Mouse (Mus musculus) liver, postnatal 0 days (tissue): ENCODE data around the gene Cebpe. TPM values are rescaled to one million over a fixed set of nuclear protein-coding genes. Genes with fewer than 3 reads are reported as not detected.
A peak's percentile ranks its signal among the peaks of the same experiment; 100 is the strongest.

Source experiments
- ATAC-seq: fragments of 200-750 bp; cut with Nextera tagmentation; 2 replicates; pipeline ENCODE4 v1.8.0; 2017; ENCODE audit warnings: mild to moderate bottlenecking, moderate library complexity
- DNase-seq: peaks from one replicate; pipeline ENCODE4 v3.0.0-alpha.2; 2016
- H3K27ac ChIP-seq: fragments of 300-500 bp; sonication (generic); 2 replicates; pipeline ENCODE4 v1.5.1; 2014; ENCODE audit warnings: antibody characterized with exemption, moderate library complexity, mild to moderate bottlenecking, low read depth
- H3K27me3 ChIP-seq: fragments of 300-500 bp; sonication (generic); 2 replicates; pipeline ENCODE4 v1.6.1; 2014; ENCODE audit warnings: low read length, control low read depth, mixed read lengths; ENCODE audit not compliant: insufficient read depth
- H3K36me3 ChIP-seq: fragments of 300-500 bp; sonication (generic); replicated peaks from 2 replicates; pipeline ENCODE4 v1.6.1; 2014; ENCODE audit warnings: mild to moderate bottlenecking, control low read depth, low read length, moderate library complexity, mixed read lengths; ENCODE audit not compliant: insufficient read depth
- H3K4me1 ChIP-seq: fragments of 300-500 bp; sonication (generic); 2 replicates; pipeline ENCODE4 v1.6.1; 2014; ENCODE audit warnings: antibody characterized with exemption, mild to moderate bottlenecking, control low read depth; ENCODE audit not compliant: insufficient read depth
- H3K4me2 ChIP-seq: fragments of 300-500 bp; sonication (generic); 2 replicates; pipeline ENCODE4 v1.6.1; 2014; ENCODE audit warnings: low read depth, mild to moderate bottlenecking, low read length, moderate library complexity, mixed read lengths
- H3K4me3 ChIP-seq: fragments of 300-500 bp; sonication (generic); 2 replicates; pipeline ENCODE4 v1.5.1; 2014; ENCODE audit warnings: low read depth, low read length
- H3K9ac ChIP-seq: fragments of 300-500 bp; sonication (generic); replicated peaks from 2 replicates; pipeline ENCODE4 v1.6.1; 2014; ENCODE audit warnings: mild to moderate bottlenecking, moderate library complexity
- H3K9me3 ChIP-seq: fragments of 300-500 bp; sonication (generic); 2 replicates; pipeline ENCODE4 v1.6.1; 2016; ENCODE audit warnings: mild to moderate bottlenecking, control low read depth, low read length, mixed read lengths
- CTCF ChIP-seq: sonication (generic); IDR thresholded peaks from 2 replicates; pipeline ENCODE4 v1.5.1; 2016; ENCODE audit warnings: antibody characterized with exemption, low read depth
- EP300 ChIP-seq: IDR thresholded peaks from 2 replicates; pipeline ENCODE4 v1.6.1; 2016; ENCODE audit warnings: antibody characterized with exemption, low read depth, mild to moderate bottlenecking
- WGBS: fragments of 180-500 bp; shearing (Covaris S2); extraction: QIAGEN DNeasy Blood & Tissue Kit; methylation state at CpG from one replicate; pipeline ENCODE4 v1.1.7; 2014; ENCODE audit not compliant: insufficient replicate concordance; 5-methylcytosine and 5-hydroxymethylcytosine counted together
- polyA plus RNA-seq: library from polyadenylated mRNA; unstranded; fragments of >200 nt; fragmentation: Nextera tagmentation; extraction: Ambion mirVana; gene quantifications from 2 replicates; pipeline ENCODE4 v1.2.1, GENCODE M21; 2015

Gene Cebpe
- polyA plus RNA-seq, 1 experiment from 2014 or later, result 13.7 TPM

DNA sequence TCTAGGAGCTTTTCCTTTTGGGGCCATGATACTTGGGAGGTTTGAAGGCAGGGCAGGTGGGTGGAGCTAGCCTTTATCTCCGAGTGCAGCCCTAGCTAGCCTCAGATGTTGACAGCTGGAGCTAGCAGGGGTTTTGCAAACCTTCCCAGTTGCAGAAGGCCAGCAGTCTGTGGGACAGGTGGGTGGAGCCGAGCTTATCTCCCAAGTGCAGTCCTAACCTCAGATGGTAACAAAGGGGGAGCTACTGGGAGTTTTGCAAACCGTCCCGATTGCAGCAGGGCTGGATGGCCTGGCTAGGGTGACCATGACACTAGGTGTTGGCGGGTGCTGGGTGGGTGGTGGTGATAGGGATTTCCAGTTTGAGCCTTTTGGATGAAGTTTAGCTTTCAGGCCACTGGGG is 6.1 kb downstream of the Cebpe start:
- H3K4me2 ChIP-seq, result peak overlapping the region; percentile 47
- H3K4me3 ChIP-seq, result 0 out of 2 replicates have a peak overlapping the region, but pooled peaks have one; percentile 0
- ATAC-seq (peak; percentile 97), DNase-seq (peak; percentile 89)
- no peak overlapping the region; the same call in 1 of the 2 replicates for H3K9ac ChIP-seq
- 3% methylated on average over 5 of the region's 5 CpGs for WGBS
- H3K9me3 ChIP-seq, result no peaks in the 10 kb centered on the region
- H3K36me3 ChIP-seq, result no peaks in the 10 kb centered on the region
- H3K4me1 ChIP-seq, result peaks cover 23% of the 10 kb centered on the region
- TF ChIP-seq EP300, result peak; percentile 96
- peak; percentile 35 for TF ChIP-seq CTCF
- peak overlapping the region; percentile 66 for H3K27ac ChIP-seq
- H3K27me3 ChIP-seq, result peaks cover 4% of the 10 kb centered on the region

DNA sequence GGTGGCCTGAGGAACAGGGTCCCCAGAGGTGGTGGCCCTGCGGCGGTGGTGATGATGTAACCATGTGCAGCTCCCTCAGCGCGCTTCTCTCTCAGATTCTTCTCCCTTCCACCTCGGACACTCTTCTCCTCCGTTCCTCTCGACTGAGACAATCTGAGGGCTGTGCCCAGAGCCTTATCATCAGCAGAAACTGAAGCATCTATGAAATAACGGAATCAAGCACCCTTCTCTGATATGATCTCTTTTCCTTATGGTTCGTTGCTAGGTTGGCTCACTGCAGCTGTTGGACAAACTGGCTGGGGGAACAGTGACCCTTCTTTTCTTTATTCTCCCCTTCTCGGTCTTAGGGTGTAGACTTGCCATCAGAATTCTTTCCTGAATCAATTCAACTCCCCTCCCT is 8.8 kb downstream of the Cebpe start:
- Histone ChIP-seq H3K4me3 (no peak overlapping the region), H3K4me1 (peaks cover 23% of the 10 kb centered on the region), H3K9me3 (no peaks in the 10 kb centered on the region), H3K36me3 (no peaks in the 10 kb centered on the region), H3K4me2 (peak overlapping the region; percentile 22; the same call in 1 of the 2 replicates), H3K27ac (no peak overlapping the region), H3K9ac (no peak overlapping the region), H3K27me3 (peaks cover 4% of the 10 kb centered on the region)
- DNase-seq, result no peak
- ATAC-seq, result no peak
- no peak for TF ChIP-seq CTCF
- TF ChIP-seq EP300, result no peak
- 45% methylated on average over 10 of the region's 10 CpGs for WGBS

DNA sequence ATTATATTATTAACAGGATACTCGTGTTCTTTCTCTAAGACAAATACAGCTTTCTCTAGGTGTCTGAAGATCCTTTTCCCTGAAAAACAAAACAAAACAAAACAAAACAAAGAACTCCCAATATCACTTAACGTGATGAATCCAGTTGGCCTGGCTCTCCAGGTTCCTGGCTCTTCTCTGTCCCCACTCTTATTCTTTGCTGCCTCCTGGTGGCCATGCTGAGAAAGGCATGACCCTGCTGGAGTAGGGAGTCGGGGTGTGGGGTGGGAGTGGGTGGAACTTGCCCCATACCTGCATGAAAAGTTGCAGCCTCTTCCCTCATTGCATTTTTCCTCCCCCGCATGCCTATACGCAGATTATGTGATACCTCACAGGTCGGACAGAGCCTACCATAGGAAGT is 10.7 kb downstream of the Cebpe start:
- Histone ChIP-seq H3K4me1 (peaks cover 16% of the 10 kb centered on the region), H3K36me3 (no peaks in the 10 kb centered on the region), H3K9me3 (no peaks in the 10 kb centered on the region), H3K9ac (no peak overlapping the region), H3K4me2 (no peak overlapping the region), H3K4me3 (no peak overlapping the region), H3K27ac (no peak overlapping the region), H3K27me3 (peaks cover 4% of the 10 kb centered on the region; the same call in 1 of the 2 replicates)
- no peak for ATAC-seq
- WGBS, result 8% methylated on average over 6 of the region's 6 CpGs
- DNase-seq, result peak; percentile 88
- TF ChIP-seq EP300 (no peak), CTCF (peak; percentile 98)

DNA sequence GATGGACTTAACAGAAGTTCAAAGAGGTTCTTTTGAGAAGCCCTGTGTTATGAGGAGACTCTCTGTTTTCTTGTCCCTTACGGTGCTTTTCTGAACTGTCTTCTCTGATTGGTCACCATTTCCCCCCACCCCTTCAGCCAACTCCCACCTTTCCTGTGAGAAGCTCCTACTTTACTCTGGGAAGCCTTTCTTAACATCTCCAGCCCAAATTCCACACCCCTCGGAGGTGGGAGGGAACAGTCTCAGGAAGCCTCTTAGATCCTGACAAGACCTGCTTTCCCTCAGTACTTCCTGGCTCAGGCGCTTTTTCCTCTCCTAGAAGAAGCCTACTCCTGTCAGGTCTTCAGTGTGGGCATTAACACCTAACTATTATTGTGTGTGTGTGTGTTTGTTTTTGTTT is 12.4 kb downstream of the Cebpe start:
- H3K4me3 ChIP-seq, result no peak overlapping the region
- no peak overlapping the region for H3K27ac ChIP-seq
- 66% methylated on average over 3 of the region's 3 CpGs for WGBS
- peaks cover 4% of the 10 kb centered on the region; the same call in 1 of the 2 replicates for H3K27me3 ChIP-seq
- no peak for TF ChIP-seq EP300
- TF ChIP-seq CTCF, result no peak
- DNase-seq (no peak), ATAC-seq (no peak)
- H3K9me3 ChIP-seq, result no peaks in the 10 kb centered on the region
- no peaks in the 10 kb centered on the region; the same call in 1 of the 2 replicates for H3K4me1 ChIP-seq
- no peak overlapping the region for H3K4me2 ChIP-seq
- no peak overlapping the region for H3K9ac ChIP-seq
- H3K36me3 ChIP-seq, result no peaks in the 10 kb centered on the region

DNA sequence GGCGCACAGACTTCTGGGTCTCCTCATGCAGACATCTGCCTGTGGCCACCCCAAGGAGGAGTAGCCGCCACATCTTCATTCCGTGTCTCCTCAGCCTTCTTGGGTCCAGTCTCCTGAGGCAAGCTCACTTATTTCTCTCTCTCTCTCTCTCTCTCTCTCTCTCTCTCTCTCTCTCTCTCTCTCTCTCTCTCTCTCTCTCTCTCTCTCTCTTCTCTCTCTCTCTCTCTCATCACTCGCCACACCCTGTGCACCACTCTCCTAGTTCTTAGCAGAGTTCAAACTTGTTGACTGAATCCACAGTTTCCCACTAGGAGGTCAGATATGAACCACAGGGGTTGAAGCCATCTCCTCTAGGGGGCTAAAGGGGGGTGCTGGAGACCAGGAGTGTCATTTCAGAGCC is 13.2 kb downstream of the Cebpe start, which contains the start of gene Gm29776:
Gene Gm29776, minus strand, starts transcription at position 101 of the 400 bp plus-strand sequence.
- peaks cover 4% of the 10 kb centered on the region; the same call in 1 of the 2 replicates for H3K27me3 ChIP-seq
- H3K4me3 ChIP-seq, result no peak within 1 kb of the TSS
- 0 out of 2 replicates have a peak, but pooled peaks cover 2% of the 10 kb centered on the region for H3K36me3 ChIP-seq
- H3K9ac ChIP-seq, result no peak within 1 kb of the TSS
- WGBS, result 71% methylated on average over 4 of the region's 4 CpGs
- TF ChIP-seq CTCF (no peak), EP300 (no peak)
- no peaks in the 10 kb centered on the region for H3K9me3 ChIP-seq
- H3K27ac ChIP-seq, result no peak within 1 kb of the TSS
- no peak for DNase-seq
- no peak for ATAC-seq
- no peaks in the 10 kb centered on the region; the same call in 1 of the 2 replicates for H3K4me1 ChIP-seq
- H3K4me2 ChIP-seq, result no peak within 1 kb of the TSS

DNA sequence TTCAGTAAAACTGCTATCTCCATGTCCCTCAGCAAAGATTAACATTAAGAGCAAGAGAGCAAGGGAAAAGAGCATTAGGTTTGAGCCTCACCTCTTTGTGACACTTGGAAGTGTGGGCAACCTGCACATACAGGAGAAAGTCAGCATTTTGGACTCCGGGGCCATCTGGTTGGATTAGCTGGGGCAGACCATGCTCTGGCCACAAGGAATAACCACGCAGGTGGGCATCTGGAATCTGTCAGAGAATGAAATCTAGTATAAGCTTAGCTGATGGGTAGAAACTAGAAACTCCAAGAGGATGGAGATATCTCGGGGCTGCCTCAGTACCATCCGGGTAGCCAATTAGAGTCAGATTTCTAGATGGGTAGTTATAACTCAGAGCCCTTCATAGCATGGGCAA is 15.2 kb downstream of the Cebpe start:
- no peak for DNase-seq
- WGBS, result 86% methylated on average over 4 of the region's 4 CpGs
- H3K27ac ChIP-seq, result no peak overlapping the region
- ATAC-seq, result no peak
- H3K36me3 ChIP-seq, result peaks cover 7% of the 10 kb centered on the region
- H3K27me3 ChIP-seq, result no peaks in the 10 kb centered on the region
- no peak overlapping the region for H3K4me3 ChIP-seq
- H3K9ac ChIP-seq, result no peak overlapping the region
- TF ChIP-seq EP300 (no peak), CTCF (no peak)
- no peaks in the 10 kb centered on the region for H3K9me3 ChIP-seq
- no peaks in the 10 kb centered on the region; the same call in 1 of the 2 replicates for H3K4me1 ChIP-seq
- no peak overlapping the region for H3K4me2 ChIP-seq

DNA sequence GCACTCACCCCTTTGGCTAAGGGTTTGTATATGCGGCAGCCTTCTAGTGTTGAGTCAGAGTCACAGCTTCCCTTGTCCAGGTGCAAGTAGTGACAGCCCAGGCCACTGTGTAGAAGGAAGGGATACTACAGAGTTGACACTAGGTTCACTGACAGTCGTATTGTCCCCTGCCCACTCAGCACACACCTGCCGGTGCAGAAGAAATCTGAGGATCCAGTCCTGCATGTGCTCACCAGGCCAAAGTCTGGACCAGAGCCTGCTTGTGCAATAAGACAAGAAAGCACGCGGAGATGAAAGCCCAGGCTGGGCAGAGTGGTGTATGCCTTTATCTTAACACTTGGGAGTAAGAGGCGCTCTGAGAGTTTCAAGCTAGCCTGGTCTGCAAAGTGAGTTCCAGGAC is 16.9 kb downstream of the Cebpe start:
- WGBS, result 59% methylated on average over 6 of the region's 6 CpGs
- Histone ChIP-seq H3K9me3 (no peaks in the 10 kb centered on the region), H3K4me1 (no peaks in the 10 kb centered on the region), H3K27me3 (no peaks in the 10 kb centered on the region), H3K4me3 (no peak overlapping the region), H3K36me3 (peaks cover 17% of the 10 kb centered on the region), H3K27ac (no peak overlapping the region), H3K4me2 (no peak overlapping the region), H3K9ac (no peak overlapping the region)
- ATAC-seq (no peak), DNase-seq (no peak)
- no peak for TF ChIP-seq CTCF
- no peak for TF ChIP-seq EP300
